Mouse (Mus musculus) cortical plate, adult 2 months (tissue): Measurements from ENCODE around the gene Lrrc10b. TPM values are rescaled to one million over a fixed set of nuclear protein-coding genes. Genes with fewer than 3 reads are reported as not detected.

ENCODE experiments used
- H3K27ac ChIP-seq: fragments of 200-500 bp; 2 replicates; pipeline ENCODE4 v1.5.1; 2012; ENCODE audit warnings: low read length, control low read depth, inconsistent platforms; ENCODE audit not compliant: insufficient read depth
- H3K4me1 ChIP-seq: fragments of 200-500 bp; 2 replicates; pipeline ENCODE4 v1.6.1; 2011; ENCODE audit warnings: low read length; ENCODE audit not compliant: control insufficient read depth, insufficient read depth
- H3K4me3 ChIP-seq: fragments of 200-500 bp; 2 replicates; pipeline ENCODE4 v1.5.1; 2011; ENCODE audit warnings: mild to moderate bottlenecking, low read length, control low read depth; ENCODE audit not compliant: insufficient read depth
- CTCF ChIP-seq: fragments of 200-500 bp; IDR thresholded peaks from 2 replicates; pipeline ENCODE4 v1.5.1; 2011; ENCODE audit warnings: mild to moderate bottlenecking, control low read depth, low read length; ENCODE audit not compliant: insufficient read depth; ENCODE audit errors: extremely low read depth
- POLR2A ChIP-seq: fragments of 200-500 bp; IDR thresholded peaks from 2 replicates; pipeline ENCODE4 v1.6.1; 2011; ENCODE audit warnings: mild to moderate bottlenecking, low read length, control low read depth; ENCODE audit not compliant: insufficient read depth; ENCODE audit errors: extremely low read depth
- polyA plus RNA-seq: library from polyadenylated mRNA; depleted of rRNA; stranded (reverse); fragments of >200 nt; gene quantifications from 2 replicates; pipeline ENCODE4 v1.2.3, GENCODE M21; 2012; rRNA removed

Gene Lrrc10b
- polyA plus RNA-seq, result 9.5 and 24.2 TPM in 2 replicates

DNA sequence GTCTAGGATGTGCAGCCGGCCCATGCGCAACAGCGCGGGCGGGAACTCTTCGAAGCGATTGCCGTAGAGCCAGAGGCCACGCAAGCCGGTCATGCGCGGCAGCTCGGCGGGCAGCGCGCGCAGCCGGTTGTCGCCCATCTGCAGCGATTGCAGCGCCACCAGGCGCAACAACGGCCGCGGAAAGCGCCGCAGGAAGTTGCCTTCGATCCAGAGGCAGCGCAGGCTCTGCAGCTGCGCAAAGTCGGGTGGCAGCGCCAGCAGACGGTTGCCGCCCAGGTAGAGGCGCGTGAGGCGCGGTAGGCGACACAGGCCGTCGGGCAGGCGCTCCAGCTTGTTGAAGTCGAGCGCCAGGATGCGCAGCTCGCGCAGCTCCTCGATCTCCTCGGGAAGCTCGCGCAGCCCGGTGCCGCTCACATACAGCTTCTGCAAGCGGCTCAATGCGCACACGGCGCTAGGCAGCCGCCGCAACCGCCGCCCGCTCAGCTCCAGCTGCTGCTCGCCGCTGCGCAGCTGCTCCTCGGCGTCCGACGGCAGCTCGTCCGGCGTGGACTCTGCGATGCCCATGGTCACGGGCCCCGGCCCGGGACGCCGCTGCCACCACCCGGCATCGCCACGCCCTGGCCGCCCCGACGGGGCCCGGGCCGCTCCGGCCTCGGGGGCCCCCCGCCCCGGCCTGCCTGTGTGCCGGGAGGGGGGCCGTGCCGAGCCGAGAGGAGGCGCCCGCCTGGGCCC lies at the start of gene Lrrc10b:
Gene Lrrc10b, minus strand, starts transcription at position 722 of the 732 bp plus-strand sequence.
- H3K27ac ChIP-seq, result peak within 1 kb of the TSS; percentile 38; the same call in 1 of the 2 replicates
- TF ChIP-seq POLR2A, result no peak
- TF ChIP-seq CTCF, result no peak
- no peaks in the 10 kb centered on the region for H3K4me1 ChIP-seq
- peak within 1 kb of the TSS; percentile 9 for H3K4me3 ChIP-seq

DNA sequence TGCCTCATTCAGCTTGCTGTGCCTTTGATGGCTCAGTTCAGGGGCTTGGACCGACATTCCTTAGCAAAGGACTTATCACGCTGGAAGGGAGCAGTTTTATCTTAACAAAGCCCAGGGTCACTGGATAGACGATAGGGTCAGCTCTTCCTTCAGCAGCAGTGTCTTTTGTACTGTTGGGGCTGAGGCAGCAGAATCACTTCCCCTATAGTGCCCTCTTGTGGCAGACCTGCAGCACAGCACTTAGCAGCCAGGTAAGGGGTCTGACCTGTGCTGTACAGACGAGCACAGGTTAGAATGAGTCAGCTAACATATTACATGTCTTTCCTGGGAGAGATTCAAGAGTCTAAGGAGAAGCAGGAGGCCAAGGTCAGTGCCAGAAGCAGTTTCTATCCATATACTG lies 45.3 kb upstream of the Lrrc10b start:
- no peak overlapping the region for H3K4me3 ChIP-seq
- TF ChIP-seq CTCF (peak; percentile 85), POLR2A (no peak)

DNA sequence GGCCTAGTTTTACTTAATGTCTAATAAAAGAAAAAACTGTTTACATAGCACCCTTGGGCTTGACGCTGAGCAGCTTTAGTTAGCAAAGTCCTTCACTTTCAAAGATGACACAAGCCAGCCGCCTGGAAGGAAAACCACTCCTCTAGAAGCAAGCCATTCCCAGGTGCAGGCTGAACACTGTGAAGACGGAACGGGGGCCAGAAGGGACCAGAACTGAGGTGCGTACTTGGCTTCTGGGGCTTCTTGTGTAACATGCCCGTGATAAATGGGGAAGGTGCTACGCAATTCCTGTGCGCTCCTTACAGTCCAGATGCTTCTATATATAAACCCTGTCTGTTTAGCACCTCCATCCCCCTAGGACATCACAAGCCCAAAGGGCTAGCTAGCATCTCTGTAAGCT lies 43.3 kb upstream of the Lrrc10b start:
- H3K4me1 ChIP-seq, result peaks cover 5% of the 10 kb centered on the region
- no peak overlapping the region for H3K4me3 ChIP-seq
- TF ChIP-seq POLR2A (no peak), CTCF (no peak)
- H3K27ac ChIP-seq, result no peak overlapping the region

More for the DNA sequence above, 45.3 kb upstream of the Lrrc10b start:
- Histone ChIP-seq H3K4me1 (peaks cover 3% of the 10 kb centered on the region), H3K27ac (no peak overlapping the region)

DNA sequence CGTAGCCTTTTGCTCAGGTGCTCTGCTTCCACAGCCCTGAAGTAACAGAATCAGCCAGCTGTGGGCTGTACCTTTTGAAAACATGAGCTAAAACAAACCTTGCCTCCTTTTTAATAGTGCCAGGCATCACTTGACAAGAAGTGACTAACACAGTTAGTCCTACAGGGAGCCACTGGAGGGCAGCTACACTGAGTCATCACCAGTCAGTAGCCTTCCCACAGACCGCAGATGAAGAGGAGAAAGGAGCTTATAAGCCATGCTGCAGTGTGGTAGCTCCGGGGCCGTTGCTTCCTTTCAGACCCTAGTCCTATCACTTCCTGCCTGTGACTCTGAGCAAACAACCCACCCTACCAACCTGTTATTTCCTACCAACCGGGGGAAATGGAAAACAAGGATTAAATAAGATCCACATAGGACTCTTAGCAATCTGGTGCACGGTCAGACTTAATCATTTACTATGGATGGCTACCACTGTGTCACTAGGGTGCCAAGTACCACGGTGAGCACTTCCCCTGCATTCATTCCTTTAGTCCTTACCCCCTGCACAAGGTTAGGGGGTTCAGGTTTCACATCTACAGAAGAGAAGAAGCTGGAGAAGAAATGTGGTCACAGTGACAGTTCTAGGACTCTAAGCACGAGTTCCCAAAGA lies 40.4 kb upstream of the Lrrc10b start:
- H3K27ac ChIP-seq, result no peak overlapping the region
- no peak for TF ChIP-seq CTCF
- no peak for TF ChIP-seq POLR2A
- H3K4me1 ChIP-seq, result peaks cover 5% of the 10 kb centered on the region
- no peak overlapping the region for H3K4me3 ChIP-seq

DNA sequence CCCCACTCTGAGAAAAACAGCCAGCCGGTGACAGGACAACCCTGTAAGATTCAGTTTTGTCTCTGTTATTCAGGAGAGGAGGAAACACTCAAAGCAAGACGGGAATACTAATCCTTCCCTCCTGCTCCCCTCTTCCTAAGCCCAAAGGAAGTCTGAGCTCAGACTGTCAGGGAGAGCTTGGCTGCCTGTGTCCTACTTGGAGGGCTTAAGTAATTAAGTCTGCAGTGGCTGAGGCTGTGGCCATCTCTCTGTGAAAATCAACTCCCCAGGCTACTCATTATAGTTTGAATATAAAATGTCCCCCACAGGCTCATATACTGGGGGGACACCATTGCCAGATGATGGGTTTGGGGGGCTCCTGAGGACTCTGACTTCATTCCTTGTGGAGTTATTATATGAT lies 39.7 kb upstream of the Lrrc10b start:
- TF ChIP-seq CTCF (no peak), POLR2A (no peak)
- no peak overlapping the region for H3K27ac ChIP-seq
- H3K4me3 ChIP-seq, result no peak overlapping the region
- peaks cover 5% of the 10 kb centered on the region for H3K4me1 ChIP-seq

DNA sequence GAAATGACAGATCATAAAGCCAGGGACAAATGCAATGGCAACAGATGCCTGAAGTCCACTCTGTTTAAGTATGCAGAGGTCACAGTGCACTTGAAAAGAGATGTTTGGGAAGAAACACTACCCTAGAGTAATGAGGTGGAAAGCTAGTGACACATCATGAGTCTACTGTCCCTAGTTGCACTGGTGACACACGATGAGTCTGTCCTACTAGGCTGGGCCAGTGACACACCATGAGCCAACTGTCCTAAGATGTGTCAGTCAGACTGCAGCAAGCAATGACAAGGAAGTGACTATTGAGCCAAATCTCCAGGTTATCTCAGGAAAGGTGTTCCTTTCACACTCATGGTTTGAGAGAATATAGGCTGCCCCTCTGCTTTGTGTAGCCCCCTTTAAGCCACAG lies 38.4 kb upstream of the Lrrc10b start:
- no peak overlapping the region for H3K27ac ChIP-seq
- TF ChIP-seq CTCF, result no peak
- TF ChIP-seq POLR2A, result no peak
- peaks cover 4% of the 10 kb centered on the region for H3K4me1 ChIP-seq
- H3K4me3 ChIP-seq, result no peak overlapping the region

DNA sequence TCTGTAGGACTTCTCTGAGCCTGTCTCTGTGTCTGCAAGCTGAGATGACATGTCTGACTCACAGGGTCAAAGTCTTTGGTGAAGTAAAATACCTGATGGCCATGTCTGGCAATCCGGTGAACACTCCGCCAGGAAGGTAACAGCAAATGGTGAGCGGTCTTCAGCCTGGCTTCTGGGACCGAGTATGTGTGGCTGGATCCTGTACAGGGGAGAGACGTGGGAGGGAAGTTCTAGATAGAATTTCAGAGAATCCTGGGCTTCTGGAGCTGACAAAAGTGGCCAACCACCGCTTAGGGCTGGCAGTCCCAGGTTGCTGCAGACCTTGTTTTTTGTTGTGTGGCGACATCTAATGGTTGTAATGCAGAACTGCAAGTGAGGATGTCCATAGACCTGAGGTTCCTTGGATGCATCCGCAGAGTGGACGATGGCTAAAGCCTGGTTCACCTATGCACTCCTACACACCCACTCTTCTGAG lies 29.0 kb upstream of the Lrrc10b start:
- Histone ChIP-seq H3K4me1 (no peaks in the 10 kb centered on the region), H3K4me3 (no peak overlapping the region), H3K27ac (no peak overlapping the region)
- TF ChIP-seq POLR2A, result no peak
- TF ChIP-seq CTCF, result peak; percentile 96

DNA sequence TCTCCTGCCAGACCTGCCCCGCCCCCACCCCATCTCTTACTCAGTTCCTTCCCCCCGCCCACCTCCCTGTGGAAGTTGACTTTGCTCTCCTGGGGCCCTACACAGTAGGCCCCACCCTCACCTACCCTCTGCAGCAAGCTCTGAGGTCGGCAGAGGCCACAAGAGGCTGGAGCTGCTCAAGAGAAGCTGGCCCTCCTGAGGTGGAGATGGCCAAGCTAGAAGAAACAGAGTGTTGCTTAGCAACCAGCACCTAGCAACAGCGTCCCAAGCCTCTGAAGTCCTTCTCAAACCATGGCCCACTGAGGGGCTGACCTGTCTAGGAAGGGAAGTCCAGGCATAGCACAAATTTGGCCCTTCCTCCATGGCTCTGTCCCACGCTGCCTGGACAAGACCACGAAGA lies 25.4 kb upstream of the Lrrc10b start, which contains the start of gene Ppp1r32:
Gene Ppp1r32, minus strand, starts transcription at position 226 of the 400 bp plus-strand sequence.
- no peak within 1 kb of the TSS for H3K4me3 ChIP-seq
- no peaks in the 10 kb centered on the region for H3K4me1 ChIP-seq
- no peak within 1 kb of the TSS for H3K27ac ChIP-seq
- no peak for TF ChIP-seq POLR2A
- TF ChIP-seq CTCF, result no peak

DNA sequence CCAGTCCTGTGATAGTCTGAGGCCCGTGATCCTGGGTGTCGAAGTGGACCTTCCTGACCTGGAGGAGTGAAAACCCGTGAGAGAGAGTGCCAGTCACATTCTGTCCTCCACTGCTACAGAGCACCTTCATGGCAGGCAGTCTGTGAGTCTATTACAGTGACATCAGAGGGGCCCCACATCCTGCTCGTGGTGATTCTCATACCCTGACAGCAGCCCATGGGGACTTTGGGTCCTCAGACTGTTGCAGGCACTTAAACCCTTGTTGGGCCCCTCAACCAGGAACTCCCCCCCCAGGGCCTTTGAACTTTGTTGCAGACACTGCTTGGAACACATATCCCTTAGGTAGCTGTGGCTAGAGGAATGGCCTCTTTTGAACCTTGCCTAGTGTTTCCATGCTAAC lies 22.3 kb upstream of the Lrrc10b start:
- no peak overlapping the region for H3K4me3 ChIP-seq
- no peak overlapping the region for H3K27ac ChIP-seq
- TF ChIP-seq POLR2A, result no peak
- TF ChIP-seq CTCF, result no peak
- H3K4me1 ChIP-seq, result no peaks in the 10 kb centered on the region

DNA sequence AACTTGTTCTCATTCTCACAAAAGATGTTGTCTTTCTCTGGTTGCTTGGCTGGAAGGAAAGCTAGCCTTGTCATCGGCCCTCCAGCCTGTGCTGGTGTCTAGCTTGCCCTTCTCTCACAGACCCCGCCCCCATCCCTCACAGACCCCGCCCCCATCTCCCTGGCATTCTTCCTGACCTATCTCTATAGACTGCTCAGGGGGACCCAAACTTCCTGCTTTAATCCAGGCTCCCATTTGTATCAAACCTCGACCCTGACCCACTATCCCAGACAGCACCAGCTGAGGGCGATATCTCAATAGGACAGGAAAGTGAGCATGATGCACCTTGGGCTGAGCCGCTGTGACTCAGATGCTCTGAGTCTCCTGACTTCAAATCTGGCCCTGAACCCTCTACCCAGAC lies 16.5 kb upstream of the Lrrc10b start:
- H3K4me1 ChIP-seq, result peaks cover 2% of the 10 kb centered on the region; the same call in 1 of the 2 replicates
- no peak overlapping the region for H3K4me3 ChIP-seq
- TF ChIP-seq CTCF (no peak), POLR2A (no peak)
- no peak overlapping the region for H3K27ac ChIP-seq
